Mouse (Mus musculus): ENCODE measurements around the gene Ccl27a.

- no peak for TF ChIP-seq CTCF (IDR thresholded peaks at IDR 0.05; ENCODE audit: low read depth, low read length)
- no peak for TF ChIP-seq POLR2A (IDR thresholded peaks at IDR 0.05; ENCODE audit: borderline replicate concordance, low read depth, low read length)
Measured at GRCm38 (mm10) chr4:41756440-41756839, 17.6 kb downstream of the Ccl27a start.

Data from bone marrow macrophage, adult 2 months (primary cell).